Mouse (Mus musculus) cerebellum, postnatal 25 days (tissue): ENCODE measurements at regions not wholly inside any gene's neighbourhood (a gene's known extent, or its start where the extent isn't known, plus 50 kb on each side); places are given as distances from the start of the nearest gene placed in this dataset.

ENCODE experiments used
- DNase-seq, 2 experiments: peaks; one replicate each; pipeline ENCODE4 v3.0.0; 2021; ENCODE audit warnings: mixed read lengths in 2 of 2

DNA sequence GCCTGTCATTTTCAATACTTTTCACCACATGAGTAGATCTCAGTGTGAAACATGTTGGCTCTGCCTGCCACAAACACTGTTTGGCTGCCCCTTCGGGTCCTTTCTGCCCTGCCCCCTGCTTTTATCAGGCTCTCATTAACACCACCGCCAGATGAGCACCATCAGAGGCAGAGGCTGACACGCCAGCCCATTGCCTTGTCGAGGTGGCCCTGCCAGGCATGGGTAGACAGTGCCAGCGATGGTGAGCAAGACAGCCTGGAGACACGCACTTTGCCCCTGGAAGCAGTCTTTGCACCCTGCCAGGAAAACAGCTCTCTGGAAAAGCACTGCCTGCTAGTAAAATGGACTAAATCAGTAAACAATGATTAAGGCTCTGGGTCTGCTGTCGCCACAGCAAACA is 158.2 kb downstream of the Gm10295 start:
- DNase-seq, result peak; percentile 5 to 25

DNA sequence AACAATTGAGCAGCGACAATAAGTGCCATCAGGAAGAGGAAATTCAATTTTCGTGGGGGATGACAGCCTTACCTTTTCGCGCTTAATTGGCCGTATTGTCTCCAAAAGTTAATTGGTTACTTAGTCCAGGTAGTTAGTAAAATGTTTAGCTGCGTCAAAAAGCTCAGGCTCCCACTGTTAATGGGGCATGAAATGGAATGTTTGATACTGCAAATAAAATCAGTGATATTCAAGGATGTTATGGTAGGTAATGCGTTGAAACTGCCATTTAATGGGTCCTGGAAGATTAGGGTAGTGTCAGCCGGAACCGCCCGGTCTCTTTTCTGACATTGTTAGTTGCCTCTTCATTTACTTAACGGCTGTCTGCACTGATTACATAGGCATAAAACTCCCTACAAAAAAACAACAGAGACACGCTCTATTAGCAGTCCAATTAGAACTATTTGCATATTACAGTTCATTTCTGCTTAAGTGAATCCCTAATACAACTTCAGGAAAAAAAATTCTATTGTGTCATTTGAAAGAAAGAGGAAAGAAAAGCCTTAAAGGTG is 161.0 kb downstream of the Gm10295 start:
- no peak for DNase-seq

DNA sequence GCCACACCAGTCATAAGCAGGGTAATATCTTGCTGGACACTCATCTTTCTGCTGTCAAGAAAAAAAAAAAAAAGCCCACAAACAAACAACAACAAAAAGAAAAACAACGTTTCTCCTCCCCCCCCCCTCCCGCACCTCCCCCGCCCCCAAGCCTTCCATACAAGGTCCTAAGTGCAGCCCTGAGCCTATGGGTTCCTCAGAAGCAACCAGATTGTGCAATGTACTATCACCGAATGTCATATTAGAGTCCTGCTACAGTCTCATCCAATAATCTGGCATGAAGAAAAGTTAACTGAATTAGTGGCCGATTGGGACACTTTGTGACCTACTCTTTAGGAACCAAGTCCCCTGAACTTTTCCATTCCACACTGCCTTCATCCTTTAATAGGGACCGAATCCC is 161.5 kb downstream of the Gm10295 start:
- DNase-seq, result no peak

DNA sequence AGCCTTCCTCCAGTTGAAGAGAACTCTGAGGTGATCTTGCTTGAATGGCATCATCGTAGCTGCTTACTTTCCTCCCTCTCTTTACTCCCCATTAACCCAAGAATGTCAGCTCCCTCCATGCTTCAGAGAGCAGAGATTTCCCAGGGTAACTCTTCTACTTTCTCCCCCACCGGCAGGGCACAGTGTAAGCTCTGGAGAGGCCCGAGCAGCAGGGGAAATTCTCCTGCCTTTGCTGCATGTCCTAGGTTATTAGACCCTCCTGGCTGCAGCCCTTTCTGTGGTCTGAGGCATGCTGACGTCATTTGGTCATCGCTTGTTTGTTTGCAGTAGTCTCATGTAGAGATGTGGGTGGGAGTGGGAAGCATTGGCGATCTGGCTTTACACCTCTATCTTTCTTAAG is 163.2 kb downstream of the Gm10295 start:
- DNase-seq, result no peak

DNA sequence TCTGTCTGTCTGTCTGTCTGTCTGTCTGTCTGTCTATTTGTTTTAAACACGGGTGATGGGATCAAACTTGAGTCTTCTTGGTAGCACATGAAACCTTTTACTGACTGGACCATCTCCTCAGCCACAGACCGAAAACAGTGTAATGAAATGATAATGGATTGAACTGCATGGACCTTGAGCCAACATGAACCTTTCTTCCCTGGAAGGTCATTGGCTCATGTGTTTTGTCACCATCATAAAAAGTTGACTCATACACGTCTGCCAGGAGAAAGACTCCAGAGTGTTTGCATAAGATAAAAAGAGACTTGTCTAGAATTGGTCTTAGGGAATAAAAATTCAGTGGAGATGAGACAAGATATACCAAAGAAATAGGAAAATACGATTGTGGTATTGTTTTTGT is 176.4 kb downstream of the Gm10295 start:
- DNase-seq, result no peak

DNA sequence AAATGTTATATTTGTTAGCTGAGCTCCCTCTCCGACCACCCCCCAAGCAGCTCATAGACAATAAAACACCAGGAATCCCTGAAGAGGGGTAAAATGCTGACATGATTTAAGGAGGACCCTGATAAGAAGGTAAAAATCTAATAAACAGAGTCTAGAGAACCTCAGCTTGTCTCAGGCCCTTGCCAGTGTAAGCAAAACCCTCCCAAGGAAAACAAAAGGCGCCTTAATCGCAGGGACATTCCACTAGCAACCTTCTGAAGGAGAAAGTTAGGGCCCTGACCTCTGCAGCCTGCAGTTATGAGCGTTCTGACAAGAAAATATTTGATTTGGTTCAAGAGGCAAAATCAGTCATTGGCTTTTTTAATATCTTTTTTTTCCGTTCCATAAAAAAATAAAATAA is 212.2 kb downstream of the Gm10295 start:
- no peak for DNase-seq

DNA sequence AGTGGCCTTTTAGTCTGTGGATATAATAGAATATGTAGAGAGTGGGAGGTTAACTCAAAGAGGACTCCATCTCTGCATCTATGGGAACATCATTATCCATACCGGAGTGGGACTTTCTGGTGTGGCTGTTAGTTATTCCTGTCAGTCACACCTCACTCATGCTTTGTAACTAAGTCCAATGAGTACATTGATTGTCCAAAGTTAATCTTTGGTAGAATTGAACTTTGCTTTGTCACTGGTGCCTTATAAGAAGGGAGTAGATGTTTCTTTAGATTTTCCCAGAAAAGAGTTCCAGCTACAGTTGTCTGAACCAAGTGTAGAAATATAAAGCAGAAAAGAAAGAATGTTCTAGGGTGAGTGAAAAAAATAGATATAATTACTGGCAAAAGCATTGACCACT is 221.3 kb downstream of the Gm10295 start:
- no peak for DNase-seq

DNA sequence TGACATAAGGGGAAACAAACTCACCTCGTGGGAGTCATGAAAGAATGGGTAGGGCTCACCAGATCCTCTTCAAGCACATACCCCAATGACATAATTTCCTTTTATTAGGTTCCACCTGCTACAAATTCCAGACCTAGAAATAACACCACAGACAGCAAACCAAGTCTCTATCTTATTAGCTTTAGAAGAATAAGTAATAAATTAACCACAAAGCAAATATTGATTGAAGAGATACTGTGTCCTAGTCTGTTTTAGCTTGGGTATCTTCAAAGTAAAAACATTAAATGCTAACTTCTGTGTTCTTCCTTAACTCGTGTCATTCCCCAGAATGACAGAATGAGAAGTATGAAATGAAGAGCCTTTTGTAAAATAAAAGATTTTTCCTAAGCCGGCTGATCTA is 222.4 kb downstream of the Gm10295 start:
- no peak for DNase-seq

DNA sequence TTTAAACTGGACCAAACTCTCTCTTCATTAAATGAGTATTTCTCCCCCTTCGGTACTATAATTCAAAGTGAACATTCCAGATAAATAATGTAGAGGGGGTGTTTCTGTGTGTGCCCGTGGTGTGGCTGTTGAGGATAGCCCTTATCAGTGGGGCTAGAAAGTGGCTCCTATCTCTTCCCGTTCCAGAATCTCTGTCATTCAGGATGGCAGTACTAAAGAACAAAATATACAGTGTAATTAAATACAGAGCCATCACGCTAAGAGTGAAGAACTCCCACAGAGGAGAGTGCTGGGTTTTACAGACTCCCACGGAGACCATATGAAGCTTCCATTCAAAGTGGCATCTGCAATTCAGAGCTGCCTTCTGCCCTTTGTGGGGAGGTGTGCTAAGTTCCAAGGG is 229.8 kb downstream of the Gm10295 start:
- DNase-seq, result no peak

DNA sequence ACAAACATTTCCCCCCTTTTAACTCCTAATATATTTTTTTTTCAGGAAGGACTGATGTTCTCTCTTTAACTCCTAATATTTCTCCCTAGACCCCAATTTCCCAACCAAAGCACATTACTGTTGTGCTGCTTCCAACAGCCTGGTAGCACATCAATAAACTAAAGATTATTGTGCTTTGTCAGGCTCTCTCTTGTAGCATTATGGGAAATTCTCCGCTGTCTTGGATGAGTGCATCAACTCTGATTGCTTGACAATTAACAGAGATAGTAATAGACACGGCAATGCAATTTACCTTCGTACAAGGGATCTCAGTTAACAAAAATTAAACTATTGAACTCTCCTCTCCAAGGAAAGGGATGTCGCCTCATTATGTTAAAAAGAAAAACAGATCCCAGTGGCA is 230.3 kb downstream of the Gm10295 start:
- DNase-seq, result no peak

DNA sequence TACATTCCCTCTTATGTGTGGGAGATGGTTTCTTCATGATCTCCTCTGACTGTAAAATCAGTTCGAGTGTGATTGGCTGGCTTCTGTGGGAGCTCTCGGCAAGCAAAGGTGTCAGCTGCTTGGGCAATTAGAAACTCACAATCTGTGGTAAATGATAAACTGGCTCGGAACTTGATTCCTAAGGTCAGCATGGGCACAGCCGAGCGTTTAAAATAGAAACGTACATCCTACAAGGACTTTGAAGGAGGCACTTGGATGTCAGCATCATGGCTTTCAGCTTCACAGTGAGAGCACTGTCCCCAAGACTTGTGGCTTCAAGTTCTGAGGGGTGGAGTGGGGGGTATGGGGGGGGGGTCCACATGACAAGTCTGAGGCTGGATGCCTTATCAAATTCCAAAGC is 231.3 kb downstream of the Gm10295 start:
- DNase-seq, result no peak

DNA sequence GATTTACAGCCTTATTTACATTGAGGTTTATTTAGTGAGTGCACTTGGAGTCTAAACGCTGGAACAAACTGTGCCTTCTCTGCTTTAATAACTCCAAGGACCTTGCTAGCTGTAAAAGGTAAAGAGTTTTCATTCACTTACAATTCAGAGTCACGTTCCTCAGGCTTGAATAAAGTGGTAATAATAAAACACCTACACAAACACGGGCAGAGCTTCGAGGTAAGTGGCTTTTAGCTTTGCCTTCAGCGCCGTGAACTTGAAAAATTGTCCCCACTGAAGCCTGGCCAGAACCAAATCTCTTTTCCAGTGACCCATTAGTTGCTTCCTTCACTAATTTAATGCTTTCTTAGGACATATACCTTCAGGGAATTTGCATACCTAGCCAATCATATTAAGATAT is 244.2 kb downstream of the Gm10295 start:
- DNase-seq, result no peak

DNA sequence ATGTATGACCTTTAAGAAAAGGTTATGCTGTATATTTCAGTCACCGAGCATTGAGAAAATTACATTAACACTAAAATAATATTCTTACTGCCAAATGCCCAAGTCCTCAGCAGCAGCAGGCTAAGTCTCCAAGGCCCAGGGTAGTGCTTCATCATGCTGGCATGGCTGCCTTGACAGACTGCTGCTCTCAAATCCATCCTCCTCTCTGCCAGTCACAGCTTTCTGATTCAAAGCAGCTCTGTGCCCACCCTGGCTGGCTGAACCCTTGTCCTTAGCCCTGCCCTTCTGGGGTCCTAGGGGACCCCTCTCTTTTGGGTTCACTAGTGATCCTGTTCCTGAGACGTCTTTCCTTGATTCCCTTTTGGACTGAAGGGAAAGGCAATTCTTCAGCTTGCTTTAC is 251.0 kb downstream of the Gm10295 start:
- DNase-seq, result no peak

DNA sequence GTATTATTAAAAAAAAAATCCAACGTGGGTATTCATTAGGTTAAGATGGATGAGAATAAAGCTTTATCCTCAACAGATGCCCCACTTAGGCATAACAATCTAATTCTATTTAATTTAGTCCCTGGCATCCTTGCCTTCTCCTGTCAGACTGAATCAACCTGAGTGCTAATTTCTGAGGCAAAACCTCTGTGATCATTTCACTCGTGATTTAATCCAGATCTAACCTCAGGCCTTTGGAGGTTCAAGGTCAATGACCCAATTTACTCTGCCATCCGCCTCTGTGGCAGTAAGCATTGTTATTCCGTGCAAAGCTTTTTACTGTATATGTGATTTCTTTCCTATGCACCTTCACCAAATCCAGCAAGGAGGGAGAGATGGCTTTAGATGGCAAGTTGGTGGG is 253.0 kb downstream of the Gm10295 start:
- DNase-seq, result no peak

DNA sequence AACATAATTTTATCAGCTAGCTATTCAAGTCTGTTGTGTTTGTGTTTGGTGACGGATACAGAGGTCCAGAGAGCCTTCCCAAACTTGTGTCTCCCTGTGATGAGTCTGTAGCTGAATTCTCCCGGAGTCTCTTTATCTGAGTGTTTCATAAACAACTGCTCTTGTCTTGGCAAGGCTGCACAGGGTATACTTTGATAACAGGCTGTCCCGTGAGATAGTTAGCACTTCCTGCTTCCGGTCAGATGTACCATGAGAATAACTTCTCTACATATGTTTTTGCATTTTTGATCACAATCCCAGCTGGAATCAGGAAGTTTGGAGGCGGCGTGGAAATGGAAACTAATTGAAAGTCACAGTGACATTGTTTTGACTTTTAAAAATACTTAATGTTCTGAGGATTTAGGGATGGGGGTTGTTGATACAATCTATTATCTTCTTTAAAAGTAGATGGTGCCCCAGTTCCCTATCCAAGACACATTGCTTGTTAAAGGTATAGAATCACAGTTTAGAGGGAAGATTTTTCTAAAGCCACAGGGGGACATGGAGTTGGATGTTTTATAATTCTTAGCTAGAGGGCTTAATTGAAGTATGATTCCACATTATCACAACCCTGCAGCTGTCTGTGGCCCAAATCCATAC is 257.9 kb downstream of the Gm10295 start:
- DNase-seq, result no peak

DNA sequence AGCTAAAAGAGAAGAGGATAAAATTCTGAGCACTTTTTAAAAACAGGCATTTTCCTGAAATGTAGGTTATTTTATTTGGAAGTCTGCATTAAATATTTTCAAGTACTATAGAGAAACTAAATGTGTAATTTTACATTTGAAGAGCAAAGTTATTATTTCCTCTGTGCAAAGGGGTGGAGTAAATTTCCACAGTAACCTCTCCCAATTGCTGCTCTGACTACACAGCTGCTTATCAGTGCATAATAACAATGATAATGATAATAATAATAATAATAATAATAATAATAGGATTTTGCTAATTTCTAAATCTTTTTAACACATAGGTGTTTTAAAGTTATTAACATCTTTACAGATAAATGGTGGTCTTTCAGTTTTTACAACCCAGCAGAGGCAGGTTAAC is 258.5 kb downstream of the Gm10295 start:
- no peak for DNase-seq

DNA sequence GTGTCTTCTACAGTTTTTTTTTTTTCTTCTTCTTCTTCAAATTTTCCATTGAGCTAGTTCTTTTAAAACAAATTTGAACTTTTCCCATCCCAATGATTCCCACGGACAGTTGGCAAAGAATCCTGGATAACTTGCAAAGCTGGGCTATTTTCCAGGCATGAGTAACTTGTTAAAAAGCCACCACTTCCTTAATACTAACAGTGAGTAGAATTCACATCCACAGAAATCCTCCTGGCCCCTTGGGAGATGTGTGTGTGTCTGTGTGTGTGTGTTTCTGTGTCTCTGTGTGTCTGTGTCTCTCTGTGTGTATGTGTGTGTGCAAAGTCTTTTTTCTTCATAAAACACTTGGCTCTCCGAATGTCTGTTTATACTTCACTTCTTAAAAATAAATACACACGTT is 259.0 kb downstream of the Gm10295 start:
- no peak for DNase-seq

DNA sequence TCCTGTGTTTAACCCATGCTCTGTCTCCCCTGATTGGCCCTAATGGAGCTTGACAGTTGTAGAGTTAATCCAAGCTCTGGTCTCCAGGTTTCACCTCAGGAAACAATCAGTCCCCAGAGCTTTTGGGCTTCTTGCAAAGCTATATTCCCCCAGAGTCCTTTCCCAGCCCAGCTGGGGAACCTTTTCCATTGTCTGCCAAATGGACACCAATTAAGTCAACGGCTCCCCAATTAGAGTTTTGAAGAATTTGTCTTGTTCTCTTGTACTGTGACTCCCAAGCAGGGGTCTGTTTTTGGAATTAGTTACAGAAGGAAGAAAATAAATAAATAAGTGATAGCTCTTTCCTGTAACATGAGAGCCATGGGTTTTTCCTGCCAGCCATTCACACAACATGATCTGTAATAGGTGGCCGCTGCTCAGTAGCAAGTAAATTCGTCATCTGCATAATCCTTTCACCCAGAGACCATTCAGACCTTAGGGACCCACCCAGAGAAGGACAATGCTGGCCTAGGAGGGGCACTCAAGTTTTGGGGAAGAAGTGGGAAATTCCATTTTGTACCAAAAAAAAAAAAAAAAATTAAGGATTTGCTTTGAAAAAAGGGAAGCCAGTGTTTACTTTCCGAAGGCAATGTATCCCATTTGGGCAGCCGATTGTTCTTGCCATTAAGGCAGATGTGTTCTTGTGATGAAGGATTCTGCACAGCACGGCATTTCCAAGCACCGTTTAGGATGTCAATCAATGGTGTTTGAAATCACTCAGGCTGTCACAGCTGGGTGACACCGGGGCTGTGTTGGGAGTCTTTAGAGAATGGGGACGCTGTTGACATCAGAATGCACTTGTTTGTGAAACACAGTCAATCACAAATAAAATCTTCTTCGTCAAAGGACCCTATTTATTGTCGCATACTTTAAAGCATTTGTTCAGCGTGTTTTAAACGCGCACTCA is 286.6 kb downstream of the Gm10295 start:
- no peak for DNase-seq

DNA sequence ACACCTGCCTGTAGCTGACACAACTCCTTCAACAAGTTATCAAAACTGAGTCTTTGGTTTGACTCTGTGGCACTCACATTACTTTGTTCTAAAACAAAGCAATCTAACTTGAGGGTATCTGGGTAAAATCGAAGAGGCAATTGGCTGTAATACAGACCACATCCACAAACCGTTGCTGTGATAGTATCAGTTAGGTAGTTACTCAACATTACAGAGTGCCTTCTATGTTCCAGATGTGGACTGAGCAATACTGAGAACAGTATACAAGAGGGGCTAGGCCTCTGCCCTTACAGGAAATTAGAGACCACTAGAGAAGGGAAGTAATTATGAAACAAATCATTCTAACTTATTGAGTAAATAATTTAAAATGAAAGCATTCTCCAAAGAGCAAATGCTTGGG is 300.5 kb downstream of the Gm10295 start:
- DNase-seq, result no peak

DNA sequence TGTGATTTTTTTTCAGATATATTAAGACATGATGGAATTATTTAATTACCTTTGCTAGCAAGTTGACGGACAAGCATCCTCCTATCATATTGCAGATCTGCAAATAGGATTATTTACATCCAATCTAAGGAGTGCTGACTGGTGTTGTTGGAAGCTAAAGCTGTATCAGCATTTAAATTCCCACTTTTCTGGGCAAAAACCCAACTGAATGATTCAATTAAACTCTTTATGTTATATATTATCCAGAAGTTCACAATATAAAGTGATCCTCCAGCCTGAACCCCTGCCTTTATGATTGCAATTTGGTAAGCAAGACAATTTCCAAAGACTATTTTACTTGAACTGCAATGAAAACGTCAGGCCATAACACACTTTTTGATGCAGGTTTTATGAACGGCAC is 304.1 kb downstream of the Gm10295 start:
- no peak for DNase-seq

DNA sequence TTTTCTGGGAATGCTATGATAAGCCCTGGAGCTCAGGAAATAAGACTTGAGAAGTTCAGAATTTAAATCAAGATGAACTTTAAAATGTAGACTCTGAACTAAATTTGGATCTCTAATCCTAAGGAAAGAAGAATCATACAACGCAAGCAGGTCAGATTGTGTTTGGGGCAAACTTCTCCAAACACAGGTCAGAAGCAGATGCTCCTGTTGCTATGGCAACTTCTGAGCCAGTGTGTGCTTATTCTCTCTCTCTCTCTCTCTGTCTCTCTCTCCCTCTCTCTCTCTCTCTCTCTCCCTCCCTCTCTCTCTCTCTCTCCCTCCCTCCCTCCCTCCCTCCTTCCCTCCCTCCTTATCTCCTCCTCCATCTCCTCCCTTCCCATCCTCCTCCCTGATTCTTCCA is 304.7 kb downstream of the Gm10295 start:
- DNase-seq, result no peak

DNA sequence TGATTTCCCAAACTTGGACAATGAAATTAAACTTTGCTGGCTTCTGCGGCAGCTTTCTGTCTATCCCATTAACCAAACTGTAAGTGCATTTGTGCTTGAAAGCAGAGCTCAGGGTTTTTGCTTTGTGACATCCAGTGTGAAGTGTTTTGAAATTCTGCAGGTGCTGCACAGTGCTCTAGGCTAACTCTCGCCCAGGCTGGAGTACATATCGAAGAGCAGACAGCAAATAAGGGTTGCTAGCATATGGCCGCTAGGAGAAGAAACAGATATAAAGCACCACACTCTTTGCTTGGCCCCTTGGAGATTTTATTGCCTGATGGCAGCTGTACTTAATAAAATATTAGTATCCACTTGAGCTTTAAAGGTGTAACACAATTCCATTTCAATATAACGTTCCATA is 307.5 kb downstream of the Gm10295 start:
- no peak for DNase-seq

DNA sequence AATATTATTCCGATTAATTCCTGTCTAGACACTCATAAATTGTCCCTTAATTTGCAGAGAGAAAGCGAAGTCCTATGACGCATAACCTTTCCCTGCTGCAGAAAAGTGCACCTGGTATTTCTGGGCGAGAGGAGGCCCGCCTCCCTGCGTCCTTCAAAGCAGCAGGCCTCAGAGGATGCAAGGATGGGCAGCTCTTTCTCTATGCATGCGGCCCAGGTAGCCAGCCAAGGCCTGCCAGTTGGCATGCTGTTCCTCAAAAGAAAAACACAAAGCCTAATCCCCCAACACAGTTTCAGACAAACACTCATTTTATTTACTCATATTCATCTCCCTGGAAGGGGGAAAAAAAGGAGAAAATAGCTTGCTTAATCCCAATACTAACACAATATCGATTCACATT is 308.2 kb downstream of the Gm10295 start:
- peak; percentile 43 to 49 for DNase-seq

DNA sequence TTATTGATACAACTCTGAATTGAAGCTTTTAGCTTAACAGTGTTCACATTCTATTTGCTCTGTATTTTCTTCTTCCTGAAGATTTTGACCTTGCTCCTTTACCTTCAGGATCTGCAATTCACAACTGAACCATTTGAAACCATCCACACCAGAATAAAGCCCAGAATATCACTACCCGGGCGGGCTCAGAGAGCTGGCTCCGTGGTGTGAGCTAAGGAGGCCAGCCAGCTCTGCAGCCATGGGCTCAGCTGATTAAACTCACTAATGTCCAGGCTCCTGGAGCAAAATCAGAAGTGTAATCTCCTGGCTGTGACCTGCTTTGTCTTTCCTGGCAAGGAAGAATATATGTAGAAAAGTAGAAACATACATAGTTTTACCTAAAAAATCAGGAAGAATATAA is 309.9 kb downstream of the Gm10295 start:
- peak; percentile 69 to 76 for DNase-seq
